Comparison of ENCODE assay signal across 17 mouse cellular contexts in the genomic region with DNA sequence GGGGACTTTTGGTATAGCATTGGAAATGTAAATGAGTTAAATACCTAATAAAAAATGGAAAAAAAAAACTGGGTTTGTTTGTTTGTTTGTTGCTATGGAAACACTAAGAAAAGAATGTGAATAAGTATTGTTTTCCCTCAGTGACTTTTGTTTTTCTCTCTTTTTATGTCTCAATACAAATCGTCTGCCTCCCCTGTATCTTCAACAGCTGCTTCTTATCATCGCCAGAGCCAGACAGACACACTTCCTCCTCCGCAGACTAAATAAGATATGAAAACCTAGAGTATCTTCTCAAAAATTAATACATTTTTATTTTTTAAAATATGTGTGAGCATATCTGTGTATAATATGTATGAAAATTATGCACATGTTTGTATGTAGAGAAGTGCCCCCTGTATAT.
"Had no signal": no experiment of that assay in that cellular context is flagged by ENCODE, and none has a peak within 500 bp of the region (broad histone marks: within the 10 kb centered on the region; RNA-seq: fewer than 3 reads in every experiment).

No protein-coding gene starts in this region.

- DNase-seq: liver; liver, embryonic 13.5 days; liver, postnatal 0 days; right cerebral cortex, postnatal 14 days; thymus, adult 2 months; thymus, postnatal 25 days; thymus, postnatal 4 days had no signal

- H3K9me3 ChIP-seq: liver, embryonic 13.5 days; liver, embryonic 15.5 days; megakaryocyte, embryonic 14.5 days; midbrain, embryonic 15.5 days; neural tube, embryonic 12.5 days; stomach, embryonic 15.5 days had no signal

- H3K36me3 ChIP-seq: liver, embryonic 13.5 days; liver, embryonic 15.5 days; midbrain, embryonic 13.5 days; midbrain, embryonic 15.5 days; neural tube, embryonic 12.5 days; stomach, embryonic 15.5 days had no signal

- H3K4me1 ChIP-seq: liver, embryonic 13.5 days; liver, embryonic 15.5 days; megakaryocyte, embryonic 14.5 days; stomach, embryonic 15.5 days had no signal

- H3K4me3 ChIP-seq: liver, embryonic 13.5 days; liver, embryonic 15.5 days; megakaryocyte, embryonic 14.5 days; midbrain, embryonic 13.5 days; midbrain, embryonic 15.5 days; neural tube, embryonic 12.5 days; stomach, embryonic 15.5 days had no signal

- H3K9ac ChIP-seq: liver, embryonic 13.5 days; liver, embryonic 15.5 days; liver, postnatal 0 days; midbrain, embryonic 13.5 days; midbrain, embryonic 15.5 days; neural tube, embryonic 12.5 days; stomach, embryonic 15.5 days had no signal

- H3K4me2 ChIP-seq: liver, embryonic 11.5 days; liver, embryonic 13.5 days; liver, embryonic 15.5 days; midbrain, embryonic 11.5 days; midbrain, embryonic 13.5 days; midbrain, embryonic 15.5 days; neural tube, embryonic 12.5 days; stomach, embryonic 15.5 days had no signal

- H3K27me3 ChIP-seq: liver, embryonic 13.5 days; liver, embryonic 15.5 days; megakaryocyte, embryonic 14.5 days; midbrain, embryonic 13.5 days; midbrain, embryonic 15.5 days; neural tube, embryonic 12.5 days; stomach, embryonic 15.5 days had no signal

- H3K27ac ChIP-seq: liver, embryonic 13.5 days; liver, embryonic 15.5 days; macrophage; midbrain, embryonic 13.5 days; midbrain, embryonic 15.5 days; neural tube, embryonic 12.5 days; stomach, embryonic 15.5 days; stomach, postnatal 0 days had no signal

- ATAC-seq: liver, postnatal 0 days; midbrain, embryonic 13.5 days; midbrain, embryonic 15.5 days had no signal
